Mouse (Mus musculus): ENCODE data around the gene Crip2.

The Crip2 gene

DNA sequence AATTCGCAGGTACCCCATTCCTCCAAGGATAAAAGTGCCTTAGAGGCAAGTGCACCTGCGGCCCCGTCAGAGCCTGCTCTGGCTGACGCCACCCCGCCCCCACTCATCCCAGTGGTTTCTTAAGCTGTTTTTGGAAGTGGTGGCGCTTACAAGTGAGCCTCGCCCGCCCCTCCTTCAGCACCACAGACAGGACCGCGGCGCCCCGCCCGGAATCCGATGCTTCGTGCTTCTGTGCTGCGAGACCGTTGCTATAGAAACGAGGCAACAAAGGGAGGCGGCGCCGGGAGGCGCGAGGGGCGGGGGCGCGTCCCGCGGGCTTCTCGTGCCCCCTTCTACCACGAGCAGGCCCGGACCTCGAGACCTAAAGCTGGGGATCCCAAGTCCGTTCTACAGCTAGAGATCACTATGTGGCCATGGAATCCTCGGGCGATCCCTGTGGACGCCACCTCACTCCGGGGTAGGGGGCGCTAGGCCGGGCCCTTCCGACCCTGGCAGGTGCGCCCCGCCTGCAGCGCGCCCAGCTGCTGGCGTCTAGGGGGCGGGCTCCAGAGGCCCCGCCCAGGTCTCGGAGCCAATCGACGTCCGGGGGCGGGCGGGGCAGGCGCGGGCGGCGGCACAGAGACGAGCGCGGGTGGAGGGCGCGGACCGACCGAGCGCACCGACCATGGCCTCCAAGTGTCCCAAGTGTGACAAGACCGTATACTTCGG is at the start of gene Crip2:
Crip2 (plus strand) TSS at position 329 of the 708 bp plus-strand sequence.
- DNase-seq: peak; percentile 95

DNA sequence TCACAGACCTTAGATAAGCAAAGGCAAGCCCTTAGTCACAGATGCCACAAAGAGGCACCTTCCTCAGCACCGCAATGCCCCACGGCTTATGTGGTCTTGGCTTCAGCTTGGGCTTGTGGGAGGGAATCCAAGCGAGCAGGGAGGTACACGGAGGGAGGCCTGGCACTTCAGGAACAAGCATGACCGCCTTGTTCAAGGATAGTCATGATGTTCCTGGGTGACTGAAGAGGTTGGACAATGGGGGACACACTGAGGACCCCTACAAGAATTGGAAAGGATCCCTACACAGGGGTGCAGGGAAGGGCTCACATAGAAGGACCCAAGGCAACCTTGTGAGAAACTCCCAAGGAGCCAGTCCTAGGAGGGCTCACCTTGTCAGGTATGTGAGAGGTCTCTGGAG is 43.0 kb upstream of the Crip2 start:
- DNase-seq: no peak

DNA sequence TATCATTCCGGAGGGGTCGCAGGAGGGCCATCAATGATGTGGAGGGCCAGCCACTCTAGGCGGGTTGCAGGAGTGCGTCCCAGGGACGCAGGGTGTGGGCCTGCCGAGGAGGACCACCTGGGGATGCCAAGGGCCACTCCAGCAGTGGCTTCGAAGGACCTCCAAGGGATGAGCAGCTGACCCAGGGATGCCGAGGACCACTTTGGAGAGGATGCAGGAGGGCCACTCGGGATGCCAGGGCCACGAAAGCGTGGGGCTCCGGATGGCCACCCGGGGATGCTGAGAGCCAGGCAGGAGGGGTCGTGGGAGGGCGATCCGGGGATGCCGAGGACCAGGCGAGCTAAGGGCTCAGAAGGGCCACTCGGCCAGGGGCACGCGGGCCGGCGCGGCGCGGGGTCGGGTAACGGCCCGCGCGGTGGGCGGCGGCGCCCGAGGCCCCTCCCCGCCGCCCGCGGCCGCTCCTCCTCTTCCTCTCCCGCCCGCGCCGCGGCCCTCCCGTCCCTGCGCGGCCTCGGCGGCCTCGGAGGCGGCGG is 42.2 kb upstream of the Crip2 start, which contains the start of gene Mta1:
Mta1 (plus strand) TSS at position 530 of the 533 bp plus-strand sequence.
- DNase-seq: no peak

DNA sequence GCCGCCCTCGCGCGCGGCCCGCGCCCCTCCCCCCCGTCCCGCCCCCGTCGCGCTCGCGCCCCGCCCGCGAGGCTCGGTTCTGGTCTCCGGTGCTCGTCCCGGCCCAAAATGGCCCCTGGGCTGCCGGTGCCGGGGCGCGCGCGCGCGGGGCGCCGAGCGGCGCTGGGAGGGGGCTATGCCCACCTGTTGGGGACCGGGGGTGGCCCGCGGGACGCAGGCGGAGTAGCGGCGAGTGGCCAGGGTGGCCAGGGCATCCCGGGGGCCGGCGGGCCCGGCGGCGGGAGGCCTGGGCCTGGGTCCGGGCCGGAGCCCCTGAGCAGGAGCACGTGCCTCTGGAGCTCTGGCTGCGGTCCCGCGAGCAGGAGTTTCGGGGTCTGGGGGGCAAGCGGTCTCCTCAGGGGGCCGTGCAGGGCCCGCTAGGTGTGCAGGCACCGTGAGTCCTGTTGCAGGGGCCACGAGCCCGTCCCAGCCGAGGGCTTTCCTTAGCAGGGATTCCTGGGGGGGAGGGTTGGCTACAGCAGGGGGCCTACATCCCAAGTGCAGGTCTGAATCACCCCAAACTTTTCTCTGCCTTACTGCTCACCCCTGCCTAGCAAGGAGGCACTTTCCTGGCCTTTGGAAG is 41.4 kb upstream of the Crip2 start:
- no peak for DNase-seq

DNA sequence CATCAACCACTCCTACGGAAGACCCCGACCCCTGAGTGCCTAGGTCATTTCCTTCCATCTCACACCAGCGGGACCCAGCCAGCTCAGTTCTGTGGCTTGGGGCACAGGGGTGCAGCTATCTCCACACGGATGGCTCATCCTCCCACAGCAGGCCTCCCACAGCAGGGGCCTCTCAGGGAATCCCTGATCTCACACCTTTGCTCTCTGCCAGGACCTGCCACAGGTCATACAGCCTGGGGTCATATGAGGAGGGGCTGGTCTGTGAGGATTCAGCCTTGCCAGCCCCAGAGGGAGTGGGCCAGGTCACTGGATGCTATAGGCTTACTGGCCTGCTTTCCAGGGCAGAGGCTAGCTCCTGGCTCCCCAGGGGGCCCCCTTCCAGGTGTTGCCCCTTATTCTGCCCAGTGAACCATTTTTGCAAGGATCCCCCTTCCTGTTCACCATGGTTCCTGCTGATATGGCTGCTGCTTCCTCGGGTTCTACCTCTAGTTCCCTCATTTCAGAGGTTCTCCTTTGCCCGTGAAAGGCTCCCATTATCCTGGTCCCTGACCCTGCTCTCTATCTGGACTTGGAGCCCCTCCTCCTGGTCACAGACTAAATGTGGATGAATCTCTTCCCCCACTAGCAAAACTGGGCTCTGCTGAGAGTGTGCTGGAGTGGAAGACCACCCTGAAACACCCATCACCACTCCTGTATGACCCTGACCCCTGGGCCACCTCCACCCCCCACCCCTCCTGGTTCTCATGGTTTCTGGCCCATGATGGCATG is 40.4 kb upstream of the Crip2 start:
- no peak for DNase-seq

DNA sequence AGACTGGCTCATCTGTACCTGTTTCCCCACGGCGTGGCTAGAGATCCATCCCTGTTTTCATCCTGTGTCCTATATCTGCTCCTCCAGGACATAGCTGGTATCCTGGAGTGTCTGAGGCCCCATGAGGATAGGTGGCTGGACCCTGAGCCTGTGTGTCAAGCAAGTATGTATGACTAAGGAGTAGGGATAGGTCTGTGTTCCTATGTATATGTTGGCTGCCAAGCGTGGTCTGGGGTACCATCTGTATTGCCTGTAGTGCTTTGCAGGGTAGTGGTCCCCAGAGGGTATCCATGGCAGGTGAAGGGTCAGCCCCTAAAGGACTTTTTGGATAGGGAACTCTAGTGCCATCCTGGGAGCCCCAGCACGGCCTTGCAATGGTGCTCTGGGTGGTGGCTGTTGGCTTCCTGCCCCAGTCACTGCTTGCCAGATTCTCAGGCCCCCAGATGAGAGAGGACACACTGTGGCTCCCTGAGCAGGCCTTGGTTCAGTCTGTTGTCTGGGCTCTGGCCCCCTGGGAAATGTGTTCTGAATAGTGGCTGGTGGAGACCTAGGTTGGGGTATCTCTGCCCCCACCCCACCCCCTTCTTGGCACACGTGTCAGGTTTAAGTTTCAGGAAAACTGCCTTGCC is 39.5 kb upstream of the Crip2 start:
- DNase-seq: no peak

DNA sequence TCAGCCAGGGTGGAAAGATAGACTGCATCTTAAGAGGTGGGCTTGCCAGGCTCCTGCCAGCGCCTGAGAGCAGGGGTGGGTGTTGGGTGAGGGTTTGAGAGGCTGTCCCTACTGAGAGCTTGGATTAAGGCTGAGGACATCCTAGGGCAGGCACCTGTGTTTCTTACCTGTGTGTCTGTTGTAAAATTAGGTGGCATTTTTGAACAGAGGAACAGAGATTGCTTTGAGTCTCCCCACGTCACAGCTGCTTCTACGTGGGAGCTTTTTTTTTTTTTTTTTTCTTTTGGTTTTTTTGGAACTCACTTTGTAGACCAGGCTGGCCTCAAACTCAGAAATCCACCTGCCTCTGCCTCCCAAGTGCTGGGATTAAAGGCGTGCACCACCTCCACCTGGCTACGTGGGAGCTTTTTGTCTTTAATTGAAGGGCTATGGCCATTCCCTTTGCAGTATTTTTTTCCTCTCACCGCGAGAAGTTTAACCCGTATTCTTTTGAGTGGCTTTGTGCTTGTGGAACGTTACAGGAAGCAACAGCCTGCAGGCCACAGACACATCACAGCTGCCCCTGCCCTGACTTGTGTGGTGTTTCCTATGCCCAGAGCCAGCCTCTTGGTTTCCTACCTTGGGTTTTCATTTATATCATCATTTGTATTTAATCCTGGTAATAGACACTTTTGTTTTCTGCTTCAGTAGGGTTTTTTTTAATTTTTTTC is 38.6 kb upstream of the Crip2 start:
- DNase-seq: no peak

DNA sequence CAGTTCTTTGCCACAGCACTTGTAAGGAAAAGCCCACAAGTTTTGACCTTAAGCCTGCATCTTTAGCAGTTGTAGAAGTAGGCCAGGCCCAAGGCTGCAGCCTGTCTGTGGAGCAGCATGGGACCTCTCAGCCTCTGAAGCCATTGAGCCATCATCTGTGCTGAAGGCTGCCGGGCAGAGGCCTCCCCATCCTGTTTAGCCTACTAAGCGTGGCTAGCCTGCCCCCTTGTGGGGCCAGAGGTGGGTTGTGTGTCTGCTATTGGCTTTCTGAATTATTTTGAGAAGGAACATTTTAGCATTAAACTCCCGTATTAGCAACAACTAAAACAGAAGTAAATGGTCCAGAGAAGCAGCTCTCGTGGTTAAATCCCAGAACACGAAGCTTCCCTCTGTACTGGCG is 37.6 kb upstream of the Crip2 start:
- DNase-seq: no peak

DNA sequence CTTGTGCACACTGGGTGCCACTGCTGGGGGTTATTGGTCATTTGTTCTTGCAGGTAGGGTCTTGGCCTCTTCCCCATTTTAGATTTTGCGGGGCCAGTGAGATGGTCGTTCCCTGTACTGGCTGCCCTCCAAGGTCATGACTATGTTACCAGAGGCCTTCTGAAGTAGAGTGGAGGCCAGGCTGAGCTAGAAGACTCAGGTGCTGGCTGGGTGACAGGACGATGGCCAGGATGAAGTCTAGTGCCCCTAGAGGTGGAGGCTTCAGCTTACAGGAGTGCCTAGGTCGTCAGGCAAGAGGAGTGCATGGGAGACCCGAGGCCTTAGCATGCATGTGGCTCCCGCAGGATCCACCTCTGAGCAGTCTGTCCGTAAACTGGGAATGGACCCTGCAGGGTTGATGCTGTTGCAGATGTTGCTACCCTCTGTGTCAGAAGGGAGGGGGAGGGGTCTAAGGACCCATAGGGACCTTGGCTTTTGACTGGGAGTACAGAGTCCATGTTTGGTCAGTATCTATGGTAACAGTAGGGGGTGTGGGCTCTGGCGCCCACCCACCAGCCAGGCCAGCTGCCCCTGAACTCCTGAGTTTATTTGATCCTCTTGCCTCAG is 36.1 kb upstream of the Crip2 start:
- DNase-seq: no peak

DNA sequence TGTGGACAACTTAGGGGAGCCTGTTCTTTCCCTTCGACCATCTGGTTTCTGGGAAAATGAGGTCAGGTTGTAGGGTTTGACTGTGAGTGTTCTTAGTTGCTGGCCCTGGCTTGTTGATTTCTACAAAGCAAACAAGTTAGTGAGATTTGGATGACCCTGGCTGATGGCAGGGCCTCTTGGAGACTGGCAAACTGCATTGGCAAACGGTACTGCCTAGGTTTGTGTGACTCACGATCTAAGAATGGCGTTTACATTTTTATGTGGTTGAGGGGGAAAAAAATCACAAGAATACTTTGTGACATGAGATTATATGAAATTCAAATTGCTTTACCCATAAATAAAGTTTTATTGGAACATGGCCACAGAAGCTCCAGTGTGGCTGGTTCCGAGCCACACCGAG is 33.6 kb upstream of the Crip2 start:
- DNase-seq: no peak

DNA sequence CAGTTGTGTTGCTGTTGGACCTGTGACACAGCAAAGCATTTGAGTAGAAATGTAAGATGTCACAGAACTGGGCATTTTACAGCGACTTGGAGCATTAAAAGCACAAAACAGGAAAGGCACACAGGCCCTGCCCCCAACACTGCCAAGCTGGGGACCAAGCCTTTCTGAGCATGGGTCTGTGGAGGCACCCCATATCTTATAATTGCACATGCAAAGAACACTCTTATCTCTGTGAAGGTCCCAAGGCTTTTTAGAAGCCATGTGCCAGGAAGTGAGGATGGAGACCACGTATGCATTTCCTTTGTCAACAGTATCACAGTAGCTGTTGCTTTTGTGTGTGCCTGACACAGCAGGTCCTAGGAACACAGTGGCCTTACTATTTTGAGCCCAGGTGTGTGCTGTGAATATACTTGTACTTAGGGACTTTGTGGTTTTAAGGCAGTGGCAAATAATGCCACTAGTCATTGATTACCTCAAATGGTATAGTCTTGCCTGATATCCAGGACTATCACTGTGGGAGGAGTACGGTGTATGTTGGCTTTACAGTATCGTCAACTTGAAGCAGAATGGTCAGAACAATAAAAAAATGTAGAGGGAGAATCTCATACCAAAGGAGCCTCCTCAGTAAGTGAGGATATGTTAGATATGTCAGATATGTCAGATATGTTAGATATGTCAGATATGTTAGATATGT is 32.5 kb upstream of the Crip2 start:
- DNase-seq: no peak

DNA sequence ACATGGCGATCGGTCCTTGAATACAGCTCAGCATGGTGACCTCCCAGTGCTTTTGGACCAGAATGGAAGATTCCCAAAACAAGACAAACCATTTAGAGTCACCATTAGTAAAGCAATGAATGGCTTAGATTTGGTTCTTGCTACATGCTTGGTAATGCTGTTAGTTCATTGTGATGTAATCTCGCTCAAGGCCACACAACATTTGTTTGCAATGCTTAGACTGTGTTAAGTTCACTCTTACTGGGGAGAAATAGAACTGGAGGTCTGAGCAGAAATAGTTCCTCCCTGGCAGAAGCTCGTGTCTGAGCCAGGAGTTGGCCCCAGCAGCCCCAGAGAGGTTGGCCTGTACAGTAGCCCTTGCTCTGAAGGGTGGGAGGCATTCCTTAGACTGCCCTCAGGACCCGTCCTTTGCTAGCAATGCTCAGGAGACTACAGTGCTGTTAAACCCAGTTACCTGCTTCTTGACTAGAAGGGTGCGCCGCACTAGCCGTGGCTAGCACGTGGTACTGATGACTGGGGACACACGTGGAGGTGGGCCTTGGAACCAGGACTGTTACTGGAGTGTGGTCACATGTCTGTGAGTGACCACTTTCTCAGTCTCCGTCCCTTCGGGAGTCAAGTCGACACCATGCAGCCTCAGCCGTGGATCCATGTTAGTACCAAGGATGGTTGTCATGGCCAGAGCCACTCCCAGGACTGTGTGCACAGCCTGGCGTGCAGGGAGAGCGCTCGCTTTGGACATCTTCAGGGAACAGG is 31.3 kb upstream of the Crip2 start:
- no peak for DNase-seq

DNA sequence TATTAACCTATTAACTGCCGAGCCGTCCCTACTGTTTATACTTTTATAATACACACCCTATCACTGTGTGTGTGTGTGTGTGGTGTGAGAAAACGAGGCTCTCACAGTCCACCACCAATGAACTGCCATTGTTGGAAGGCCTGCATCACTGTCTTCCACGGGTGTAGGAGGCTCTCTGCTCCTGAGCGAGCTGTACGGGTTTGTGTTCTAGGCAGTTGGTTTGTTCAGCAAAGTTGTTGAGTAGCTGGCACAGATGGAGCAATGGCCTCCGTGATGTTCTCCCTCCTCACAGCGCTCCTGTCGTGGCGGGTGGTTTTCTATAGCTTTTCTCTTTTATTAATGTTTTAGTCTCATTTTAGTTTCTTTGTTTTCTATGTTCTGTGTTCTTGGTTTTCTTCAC is 30.2 kb upstream of the Crip2 start:
- DNase-seq: no peak

DNA sequence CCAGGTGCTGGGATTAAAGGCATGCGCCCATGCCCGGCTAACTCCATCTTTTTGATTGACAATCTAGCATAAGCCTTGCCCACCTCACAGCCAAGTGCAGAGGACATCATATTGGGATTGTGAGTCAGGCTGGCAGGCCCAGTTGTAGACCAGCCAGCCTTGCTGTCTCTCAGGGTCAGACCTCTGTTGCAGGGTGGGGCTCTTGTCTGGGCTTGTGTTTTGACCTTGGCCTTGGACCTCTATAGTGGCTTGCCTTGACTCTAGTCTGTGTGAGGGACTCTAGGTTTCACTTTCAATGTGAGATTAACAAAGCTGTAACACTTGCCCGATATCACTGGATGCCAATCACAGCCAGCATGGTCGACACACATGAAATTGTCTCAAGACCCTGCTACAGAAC is 25.9 kb upstream of the Crip2 start:
- DNase-seq: no peak

DNA sequence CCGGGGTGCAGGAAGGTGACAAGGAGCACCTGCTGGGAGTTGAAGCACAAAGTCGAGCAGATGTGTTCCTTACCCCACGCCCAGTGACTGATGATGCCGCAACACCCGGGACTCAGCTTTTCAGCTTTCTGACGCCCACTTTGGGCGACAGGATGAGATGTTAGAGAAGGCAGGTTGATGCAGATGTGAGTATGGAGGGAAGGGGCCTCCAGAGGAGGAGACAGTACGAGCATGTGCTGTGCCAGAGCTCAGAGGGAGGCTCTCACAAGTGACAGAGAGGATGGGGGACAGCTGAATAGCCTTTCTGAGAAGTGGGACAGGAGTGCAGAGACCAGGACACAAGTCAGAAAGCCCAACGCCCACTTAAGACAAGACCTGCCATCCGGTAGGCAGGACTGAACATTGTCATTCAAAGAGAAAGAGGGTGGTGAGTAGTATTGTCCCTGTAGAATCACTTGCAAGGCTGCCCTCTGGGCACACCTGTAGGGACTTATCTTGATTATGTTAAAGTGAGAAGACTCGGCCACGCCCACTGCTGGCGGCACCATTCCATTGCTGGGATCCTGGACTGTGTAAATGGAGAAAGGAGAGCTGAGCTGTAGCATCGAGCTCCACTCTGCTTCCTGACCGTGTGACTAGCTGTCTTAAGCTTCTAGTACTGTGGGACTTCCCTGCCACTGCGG is 25.0 kb upstream of the Crip2 start:
- DNase-seq: no peak

DNA sequence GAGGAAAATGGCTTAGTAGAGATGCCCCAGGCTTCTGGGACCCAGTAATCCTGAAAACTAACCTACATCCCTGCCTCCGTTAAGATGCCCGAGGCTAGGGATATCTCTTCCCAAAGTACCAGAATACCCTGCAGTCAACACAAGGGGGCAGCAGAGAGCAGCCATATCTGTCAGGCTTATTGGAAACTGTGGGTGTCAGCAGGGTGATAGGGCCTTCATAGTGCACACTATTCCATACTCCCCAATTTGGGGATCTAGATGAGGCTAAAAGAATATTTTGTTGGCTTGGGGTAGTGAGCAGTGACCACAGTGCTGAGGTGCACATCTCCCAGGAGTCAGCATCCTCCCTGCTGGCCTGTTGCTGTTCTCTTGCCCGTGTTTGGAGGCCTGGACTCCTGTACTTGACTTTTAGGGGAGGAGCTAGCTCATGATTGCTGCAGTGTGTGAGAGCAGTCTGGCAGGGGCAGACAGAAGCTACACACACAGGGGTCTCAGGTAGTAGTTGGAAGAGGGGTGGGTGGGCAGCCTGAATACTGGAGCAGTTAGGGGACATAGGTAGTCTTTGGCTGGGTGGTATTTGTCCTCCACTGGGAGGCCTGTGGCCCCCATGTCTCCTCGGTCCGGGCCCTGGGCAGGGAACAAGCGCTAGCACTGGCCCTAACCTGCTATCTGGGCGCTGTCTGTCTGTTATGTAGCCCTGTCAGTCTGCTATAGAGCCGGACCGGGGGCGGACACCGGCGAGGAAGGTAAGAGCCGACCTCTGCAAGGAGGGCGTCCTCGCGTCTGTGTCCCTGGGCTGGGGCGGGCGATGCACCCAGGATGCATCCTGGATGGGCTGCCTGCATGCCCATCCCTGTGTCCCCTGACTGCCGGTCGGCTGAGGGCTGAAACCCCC is 20.3 kb upstream of the Crip2 start:
- DNase-seq: peak; percentile 53

DNA sequence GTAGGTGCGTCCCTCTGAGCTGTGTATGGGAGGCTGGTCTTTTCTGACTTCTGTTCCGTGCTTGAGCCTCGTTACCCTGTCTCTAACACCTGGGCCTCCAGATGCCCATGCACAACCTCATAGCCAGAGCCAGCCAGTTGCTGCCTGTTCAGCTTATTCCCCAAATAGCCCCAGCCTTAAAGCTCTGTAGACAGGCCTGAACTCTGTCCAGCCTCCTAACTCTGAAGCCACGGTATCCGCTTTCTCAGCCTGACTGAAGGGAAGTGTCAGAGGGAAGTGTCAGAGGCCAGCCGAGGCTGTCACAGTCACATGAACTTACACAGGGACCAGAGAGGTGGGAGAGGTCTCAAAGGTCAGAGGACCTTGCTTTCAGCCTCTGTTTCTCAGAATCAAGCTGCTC is 15.3 kb upstream of the Crip2 start:
- DNase-seq: no peak

DNA sequence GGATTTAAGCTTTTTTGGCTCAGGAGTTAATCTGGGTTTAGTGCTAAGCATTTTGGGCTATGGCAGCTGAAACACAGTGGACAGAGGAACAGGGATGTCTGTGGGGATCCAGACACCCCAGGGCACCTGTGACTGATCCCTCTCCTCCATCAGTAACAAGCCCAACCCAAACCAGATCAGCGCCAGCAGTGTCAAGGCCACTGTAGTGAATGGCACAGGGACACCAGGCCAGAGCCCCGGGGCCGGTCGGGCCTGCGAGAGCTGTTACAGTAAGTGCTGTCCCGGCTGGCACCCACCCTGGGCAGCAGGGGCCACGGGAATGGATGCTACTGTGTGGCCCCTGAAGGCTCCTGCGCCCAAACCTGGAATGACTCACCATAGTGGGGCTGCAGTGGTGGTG is 9.3 kb upstream of the Crip2 start:
- no peak for DNase-seq

DNA sequence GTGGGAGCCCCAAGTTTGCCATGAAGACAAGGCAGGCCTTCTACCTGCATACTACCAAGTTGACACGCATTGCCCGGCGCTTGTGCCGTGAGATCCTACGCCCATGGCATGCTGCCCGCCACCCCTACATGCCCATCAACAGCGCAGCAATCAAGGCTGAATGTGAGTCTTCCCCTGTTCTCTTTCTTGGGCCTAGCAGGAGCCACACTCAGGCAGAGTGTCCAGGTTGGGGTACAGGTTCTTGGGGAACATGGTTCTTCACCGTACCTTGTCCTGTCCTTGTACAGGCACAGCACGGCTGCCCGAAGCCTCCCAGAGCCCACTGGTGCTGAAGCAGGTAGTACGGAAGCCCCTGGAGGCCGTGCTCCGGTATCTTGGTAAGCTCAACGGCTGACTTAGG is 8.4 kb upstream of the Crip2 start:
- DNase-seq: no peak
